Mouse (Mus musculus) ES-Bruce4 (cell line): ENCODE results near the gene Usp45. TPM values are rescaled to one million over a fixed set of nuclear protein-coding genes. Genes with fewer than 3 reads are reported as not detected.

Experiments
- H3K27ac ChIP-seq: 2 replicates; pipeline ENCODE4 v1.5.1; 2012; ENCODE audit warnings: low read length, inconsistent platforms; ENCODE audit not compliant: insufficient read depth
- H3K27me3 ChIP-seq: 2 replicates; pipeline ENCODE4 v1.6.1; 2012; ENCODE audit warnings: mild to moderate bottlenecking, low read length, inconsistent platforms; ENCODE audit not compliant: control insufficient read depth, poor library complexity, insufficient read depth, severe bottlenecking
- H3K36me3 ChIP-seq: 2 replicates; pipeline ENCODE4 v1.6.1; 2012; ENCODE audit warnings: inconsistent platforms, mild to moderate bottlenecking, low read length, moderate library complexity; ENCODE audit not compliant: control insufficient read depth, poor library complexity, insufficient read depth, severe bottlenecking
- H3K4me1 ChIP-seq: one replicate; pipeline ENCODE4 v1.8.1; 2011; ENCODE audit warnings: low read length; ENCODE audit not compliant: control insufficient read depth, insufficient read depth
- H3K4me3 ChIP-seq: 2 replicates; pipeline ENCODE4 v1.5.1; 2011; ENCODE audit warnings: low read depth, mild to moderate bottlenecking, low read length
- H3K9ac ChIP-seq: 2 replicates; pipeline ENCODE4 v1.6.1; 2012; ENCODE audit warnings: low read depth, mild to moderate bottlenecking, inconsistent platforms; ENCODE audit not compliant: poor library complexity, severe bottlenecking
- H3K9me3 ChIP-seq: replicated peaks from 2 replicates; pipeline ENCODE4 v1.6.1; 2012; ENCODE audit warnings: mild to moderate bottlenecking, low read length, inconsistent platforms; ENCODE audit not compliant: control insufficient read depth, poor library complexity, insufficient read depth, severe bottlenecking
- CTCF ChIP-seq: IDR thresholded peaks from one replicate; pipeline ENCODE4 v1.8.1; 2011; ENCODE audit warnings: low read depth, low read length
- EP300 ChIP-seq: IDR thresholded peaks from 2 replicates; pipeline ENCODE4 v1.6.1; 2011; ENCODE audit warnings: low read depth, low read length; ENCODE audit not compliant: insufficient read depth
- POLR2A ChIP-seq: IDR thresholded peaks from one replicate; pipeline ENCODE4 v1.8.1; 2011; ENCODE audit warnings: low read length; ENCODE audit not compliant: insufficient read depth
- polyA plus RNA-seq: library from polyadenylated mRNA; stranded (reverse); fragments of >200 nt; gene quantifications from 2 replicates; pipeline ENCODE4 v1.2.4, GENCODE M21; 2011; ENCODE audit warnings: low read depth; ENCODE audit not compliant: missing spikeins, insufficient read depth, insufficient read length

Gene Usp45
- polyA plus RNA-seq, 1 experiment: 38.1 TPM

GRCm38 (mm10) chr4:21780816-21781726 is 14.1 kb downstream of the Usp45 start:
- Histone ChIP-seq H3K27ac (no peak overlapping the region), H3K9ac (no peak overlapping the region), H3K36me3 (peaks cover 46% of the 10 kb centered on the region), H3K4me1 (no peaks in the 10 kb centered on the region), H3K9me3 (no peaks in the 10 kb centered on the region), H3K4me3 (no peak overlapping the region), H3K27me3 (no peaks in the 10 kb centered on the region)
- TF ChIP-seq CTCF: no peak
- TF ChIP-seq EP300: no peak
- TF ChIP-seq POLR2A: no peak

- H3K27me3 ChIP-seq: no peaks in the 10 kb centered on the region
- no peak overlapping the region for H3K27ac ChIP-seq
- TF ChIP-seq CTCF: no peak
- TF ChIP-seq EP300: no peak
- TF ChIP-seq POLR2A: no peak
- no peaks in the 10 kb centered on the region for H3K4me1 ChIP-seq
- H3K9me3 ChIP-seq: no peaks in the 10 kb centered on the region
- no peak overlapping the region for H3K9ac ChIP-seq
- peaks cover 45% of the 10 kb centered on the region for H3K36me3 ChIP-seq
- H3K4me3 ChIP-seq: no peak overlapping the region
Measured at GRCm38 (mm10) chr4:21786268-21786667, 19.3 kb downstream of the Usp45 start.

- H3K4me3 ChIP-seq: no peak overlapping the region
- no peaks in the 10 kb centered on the region for H3K4me1 ChIP-seq
- H3K9ac ChIP-seq: no peak overlapping the region
- H3K9me3 ChIP-seq: no peaks in the 10 kb centered on the region
- H3K27ac ChIP-seq: no peak overlapping the region
- peaks cover 27% of the 10 kb centered on the region for H3K36me3 ChIP-seq
- TF ChIP-seq EP300 (no peak), POLR2A (no peak), CTCF (no peak)
- no peaks in the 10 kb centered on the region for H3K27me3 ChIP-seq
Measured at GRCm38 (mm10) chr4:21788903-21789302, 21.9 kb downstream of the Usp45 start.

- no peak for TF ChIP-seq CTCF
- TF ChIP-seq POLR2A: no peak
- no peak for TF ChIP-seq EP300
Measured at GRCm38 (mm10) chr4:21789836-21790235, 22.9 kb downstream of the Usp45 start.

GRCm38 (mm10) chr4:21793631-21794030 is 26.7 kb downstream of the Usp45 start:
- Histone ChIP-seq H3K4me3 (no peak overlapping the region), H3K9ac (no peak overlapping the region), H3K27me3 (no peaks in the 10 kb centered on the region), H3K27ac (no peak overlapping the region), H3K36me3 (peaks cover 14% of the 10 kb centered on the region), H3K9me3 (no peaks in the 10 kb centered on the region), H3K4me1 (no peaks in the 10 kb centered on the region)
- TF ChIP-seq POLR2A: no peak
- no peak for TF ChIP-seq EP300
- no peak for TF ChIP-seq CTCF

More at GRCm38 (mm10) chr4:21789836-21790235, 22.9 kb downstream of the Usp45 start:
- Histone ChIP-seq H3K4me3 (no peak overlapping the region), H3K9ac (no peak overlapping the region), H3K27ac (no peak overlapping the region), H3K4me1 (no peaks in the 10 kb centered on the region), H3K27me3 (no peaks in the 10 kb centered on the region), H3K36me3 (peaks cover 18% of the 10 kb centered on the region), H3K9me3 (no peaks in the 10 kb centered on the region)

GRCm38 (mm10) chr4:21801013-21801412 is 34.1 kb downstream of the Usp45 start:
- Histone ChIP-seq H3K4me1 (no peaks in the 10 kb centered on the region), H3K9ac (no peak overlapping the region), H3K27me3 (no peaks in the 10 kb centered on the region), H3K9me3 (no peaks in the 10 kb centered on the region), H3K27ac (no peak overlapping the region), H3K4me3 (no peak overlapping the region), H3K36me3 (peaks cover 35% of the 10 kb centered on the region)
- no peak for TF ChIP-seq POLR2A
- no peak for TF ChIP-seq EP300
- no peak for TF ChIP-seq CTCF
